Mouse (Mus musculus) cerebellum, adult 2 months (tissue): ENCODE results near the gene Tchh.

ENCODE experiments used
- CTCF ChIP-seq: fragments of 200-500 bp; IDR thresholded peaks from 2 replicates; pipeline ENCODE4 v1.5.1; 2011; ENCODE audit warnings: low read depth, mild to moderate bottlenecking, control low read depth, low read length, moderate library complexity, borderline replicate concordance; ENCODE audit not compliant: insufficient read depth
- POLR2A ChIP-seq: fragments of 200-500 bp; IDR thresholded peaks from 2 replicates; pipeline ENCODE4 v1.6.1; 2011; ENCODE audit warnings: low read length, control low read depth, borderline replicate concordance; ENCODE audit not compliant: insufficient read depth

GRCm38 (mm10) chr3:93393366-93393765, 48.8 kb upstream of the Tchh start, which contains the start of gene Rptn:
- TF ChIP-seq POLR2A (no peak), CTCF (no peak)
